Mouse (Mus musculus): ENCODE results near the gene Tubb2a.

GRCm38 (mm10) chr13:34053673-34054282 is 24.0 kb downstream of the Tubb2a start:
- TF ChIP-seq CTCF (IDR thresholded peaks at IDR 0.05; ENCODE audit: borderline replicate concordance, insufficient read depth, low read depth, low read length) (no peak), POLR2A (IDR thresholded peaks at IDR 0.05; ENCODE audit: borderline replicate concordance, insufficient read depth, low read length) (no peak)
